ENCODE assay signal across 26 mouse cellular contexts in the genomic region with DNA sequence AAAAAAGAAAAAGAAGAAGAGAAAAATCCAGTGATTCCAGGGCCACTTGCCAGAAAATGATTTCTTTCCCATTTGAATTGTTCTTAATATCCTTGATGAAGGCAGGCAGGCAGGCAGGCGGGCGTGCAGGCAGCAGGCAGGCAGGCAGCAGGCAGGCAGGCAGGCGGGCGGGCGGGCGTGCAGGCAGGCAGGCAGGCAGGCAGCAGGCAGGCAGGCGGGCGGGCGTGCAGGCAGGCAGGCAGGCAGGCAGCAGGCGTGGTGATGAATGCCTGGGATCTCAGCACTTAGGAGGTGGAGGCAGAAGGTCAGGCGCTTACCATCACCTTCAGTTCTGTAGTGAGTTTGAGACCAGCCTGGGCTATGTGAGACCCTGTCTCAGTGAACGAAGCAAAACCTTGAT. TPM values are rescaled to one million over a fixed set of nuclear protein-coding genes. Genes with fewer than 3 reads are reported as not detected.
DNase-seq lines count a peak whose midpoint lies in the region; ATAC-seq and TF ChIP-seq lines count a peak whose summit lies in the region.
"Had no signal": no experiment of that assay in that cellular context is flagged by ENCODE, and none has a peak within 500 bp of the region (broad histone marks: within the 10 kb centered on the region; RNA-seq: fewer than 3 reads in every experiment).

No protein-coding gene starts in this region.

- DNase-seq in forebrain, embryonic 11.5 days (ENCODE audit: low spot score): peak; percentile 62
- DNase-seq in forebrain, postnatal 0 days: no peak
- peak; percentile 32 for DNase-seq in liver
- DNase-seq in liver, postnatal 0 days: no peak
- peak; percentile 52 for DNase-seq in ZHBTc4 (ENCODE audit: low read depth, low spot score)
- DNase-seq in gastrocnemius, adult 8-10 months (ENCODE audit: low spot score in 2 of 2): no peak
- DNase-seq: B cell, adult 2 months; cerebellum, adult 11 months; gastrocnemius, postnatal 25 days; heart, postnatal 4 days; kidney, adult 2 months; kidney, postnatal 25 days; lung, postnatal 14 days; thymus, postnatal 4 days had no signal

- H3K36me3 ChIP-seq in forebrain, embryonic 11.5 days (ENCODE audit: control insufficient read depth, insufficient read depth, low read length): no peaks in the 10 kb centered on the region
- peaks cover 22% of the 10 kb centered on the region; the same call in 1 of the 2 replicates for H3K36me3 ChIP-seq in forebrain, postnatal 0 days (ENCODE audit: insufficient read depth)
- H3K36me3 ChIP-seq in liver, postnatal 0 days (replicated peaks; ENCODE audit: insufficient read depth, low read length): peaks cover 6% of the 10 kb centered on the region
- no peaks in the 10 kb centered on the region for H3K36me3 ChIP-seq in stomach, embryonic 16.5 days (ENCODE audit: control insufficient read depth, insufficient read depth, low read length)
- H3K36me3 ChIP-seq: forebrain, embryonic 10.5 days; heart, embryonic 13.5 days; liver, embryonic 15.5 days had no signal

- H3K4me1 ChIP-seq in forebrain, embryonic 11.5 days (replicated peaks; ENCODE audit: control insufficient read depth, insufficient read depth, low read length): 0 out of 2 replicates have a peak, but pooled peaks cover under 1% of the 10 kb centered on the region
- peaks cover 4% of the 10 kb centered on the region for H3K4me1 ChIP-seq in forebrain, postnatal 0 days (ENCODE audit: insufficient read depth)
- H3K4me1 ChIP-seq in liver, postnatal 0 days (ENCODE audit: insufficient read depth): peaks cover 5% of the 10 kb centered on the region
- peaks cover 5% of the 10 kb centered on the region; the same call in 1 of the 2 replicates for H3K4me1 ChIP-seq in stomach, embryonic 16.5 days (ENCODE audit: control insufficient read depth, insufficient read depth, low read length)

- no peak for TF ChIP-seq EP300 in liver, postnatal 0 days (IDR thresholded peaks at IDR 0.05; ENCODE audit: low read depth)

- ATAC-seq in forebrain, embryonic 11.5 days (replicated peaks; ENCODE audit: low FRiP score): no peak; the same call in 1 of the 2 replicates
- no peak for ATAC-seq in forebrain, postnatal 0 days
- ATAC-seq in liver, postnatal 0 days: no peak
- 0 out of 2 replicates have a peak, but pooled peaks have one; percentile 44 for ATAC-seq in stomach, embryonic 16.5 days (ENCODE audit: insufficient read depth, low FRiP score)
- ATAC-seq: Patski had no signal

- H3K4me2 ChIP-seq in forebrain, embryonic 11.5 days (ENCODE audit: low read depth, low read length, severe bottlenecking): no peak overlapping the region
- no peak overlapping the region for H3K4me2 ChIP-seq in forebrain, postnatal 0 days (ENCODE audit: low read depth)
- H3K4me2 ChIP-seq in liver, postnatal 0 days (ENCODE audit: low read depth, low read length): no peak overlapping the region
- H3K4me2 ChIP-seq in stomach, embryonic 16.5 days (ENCODE audit: low read depth, low read length): no peak overlapping the region
- H3K4me2 ChIP-seq: embryonic facial prominence, embryonic 15.5 days; heart, embryonic 13.5 days; liver, embryonic 15.5 days; neural tube, embryonic 13.5 days had no signal

- H3K4me3 ChIP-seq in forebrain, embryonic 11.5 days (ENCODE audit: low read depth, low read length): no peak overlapping the region
- no peak overlapping the region for H3K4me3 ChIP-seq in forebrain, postnatal 0 days (ENCODE audit: low read depth, low read length)
- no peak overlapping the region for H3K4me3 ChIP-seq in liver, postnatal 0 days (ENCODE audit: low read depth, low read length)
- no peak overlapping the region for H3K4me3 ChIP-seq in stomach, embryonic 16.5 days (replicated peaks; ENCODE audit: low read length)
- H3K4me3 ChIP-seq: embryonic facial prominence, embryonic 15.5 days; forebrain, embryonic 10.5 days; heart, embryonic 13.5 days; liver, embryonic 15.5 days; neural tube, embryonic 13.5 days had no signal

- H3K27me3 ChIP-seq in forebrain, embryonic 11.5 days (ENCODE audit: control insufficient read depth, insufficient read depth, low read length): peaks cover 2% of the 10 kb centered on the region; the same call in 1 of the 2 replicates
- H3K27me3 ChIP-seq in forebrain, postnatal 0 days (ENCODE audit: insufficient read depth, low read length): no peaks in the 10 kb centered on the region
- H3K27me3 ChIP-seq in liver, postnatal 0 days (ENCODE audit: insufficient read depth, low read length): no peaks in the 10 kb centered on the region
- H3K27me3 ChIP-seq in stomach, embryonic 16.5 days (ENCODE audit: control insufficient read depth, insufficient read depth, low read length): no peaks in the 10 kb centered on the region
- H3K27me3 ChIP-seq: embryonic facial prominence, embryonic 15.5 days; heart, embryonic 13.5 days; liver, embryonic 15.5 days; neural tube, embryonic 13.5 days; Patski had no signal

- no peak overlapping the region for H3K9ac ChIP-seq in forebrain, embryonic 11.5 days (ENCODE audit: low read length)
- H3K9ac ChIP-seq in forebrain, postnatal 0 days: no peak overlapping the region
- no peak overlapping the region for H3K9ac ChIP-seq in liver, postnatal 0 days (replicated peaks)
- no peak overlapping the region for H3K9ac ChIP-seq in stomach, embryonic 16.5 days (ENCODE audit: low read length)
- H3K9ac ChIP-seq: embryonic facial prominence, embryonic 15.5 days; heart, embryonic 13.5 days; liver, embryonic 15.5 days; neural tube, embryonic 13.5 days had no signal

- 37% methylated on average over 12 of the region's 12 CpGs for WGBS in forebrain, embryonic 11.5 days
- WGBS in forebrain, postnatal 0 days: 46% methylated on average over 12 of the region's 12 CpGs
- WGBS in liver, postnatal 0 days (ENCODE audit: insufficient replicate concordance): 76% methylated on average over 9 of the region's 12 CpGs
- 44% methylated on average over 12 of the region's 12 CpGs for WGBS in stomach, embryonic 16.5 days

- H3K9me3 ChIP-seq in forebrain, embryonic 11.5 days (ENCODE audit: control insufficient read depth, low read length): no peaks in the 10 kb centered on the region
- H3K9me3 ChIP-seq in forebrain, postnatal 0 days (ENCODE audit: low read length): no peaks in the 10 kb centered on the region
- no peaks in the 10 kb centered on the region for H3K9me3 ChIP-seq in liver, postnatal 0 days (ENCODE audit: low read length)
- no peaks in the 10 kb centered on the region for H3K9me3 ChIP-seq in stomach, embryonic 16.5 days (replicated peaks; ENCODE audit: control insufficient read depth, low read length)
- H3K9me3 ChIP-seq: embryonic facial prominence, embryonic 15.5 days; forebrain, embryonic 10.5 days; heart, embryonic 13.5 days; liver, embryonic 15.5 days; neural tube, embryonic 13.5 days had no signal

- H3K27ac ChIP-seq in forebrain, embryonic 11.5 days (ENCODE audit: low read depth, low read length): no peak overlapping the region
- H3K27ac ChIP-seq in forebrain, postnatal 0 days (ENCODE audit: low read depth, low read length): no peak overlapping the region
- no peak overlapping the region for H3K27ac ChIP-seq in liver, postnatal 0 days (ENCODE audit: low read depth)
- no peak overlapping the region for H3K27ac ChIP-seq in stomach, embryonic 16.5 days (ENCODE audit: low read length)
- H3K27ac ChIP-seq: embryonic facial prominence, embryonic 15.5 days; forebrain, embryonic 10.5 days; heart, embryonic 13.5 days; liver, embryonic 15.5 days; neural tube, embryonic 13.5 days had no signal

- TF ChIP-seq CTCF in forebrain, postnatal 0 days (IDR thresholded peaks at IDR 0.05; ENCODE audit: low read depth): no peak
- TF ChIP-seq CTCF in liver, postnatal 0 days (IDR thresholded peaks at IDR 0.05; ENCODE audit: low read depth): no peak

RNA-seq across cellular contexts. Expression of gene Zfp174, which starts 5.5 kb away (rescaled TPM):
- polyA plus RNA-seq in forebrain, embryonic 11.5 days (2014; fragmentation: Nextera tagmentation; extraction: Ambion mirVana): 1.2 and 1.4 TPM in 2 replicates
- total RNA-seq in forebrain, postnatal 0 days (2014; rRNA removed): 3.9 and 4.4 TPM in 2 replicates
- polyA plus RNA-seq in forebrain, postnatal 0 days (2015; fragmentation: Nextera tagmentation; extraction: Ambion mirVana): 1.2 and 1.9 TPM in 2 replicates
- polyA plus RNA-seq in liver, postnatal 0 days (2015; fragmentation: Nextera tagmentation; extraction: Ambion mirVana): 0.57 and 0.70 TPM in 2 replicates
- polyA plus RNA-seq in stomach, embryonic 16.5 days (2015; fragmentation: Nextera tagmentation; extraction: Ambion mirVana): 1.3 and 1.6 TPM in 2 replicates
- total RNA-seq in gastrocnemius, adult 8-10 months (2022): 1 to 10 TPM; 1.5 to 2.0 (median 1.7) TPM

RNA-seq across cellular contexts. Expression of gene Naa60, which starts 19.6 kb away (rescaled TPM):
- 64.8 and 74.1 TPM in 2 replicates for polyA plus RNA-seq in forebrain, embryonic 11.5 days (2014; fragmentation: Nextera tagmentation; extraction: Ambion mirVana)
- 61.6 and 81.1 TPM in 2 replicates for total RNA-seq in forebrain, postnatal 0 days (2014; rRNA removed)
- polyA plus RNA-seq in forebrain, postnatal 0 days (2015; fragmentation: Nextera tagmentation; extraction: Ambion mirVana): 86.1 and 97.1 TPM in 2 replicates
- polyA plus RNA-seq in liver, postnatal 0 days (2015; fragmentation: Nextera tagmentation; extraction: Ambion mirVana): 33.2 and 33.9 TPM in 2 replicates
- polyA plus RNA-seq in stomach, embryonic 16.5 days (2015; fragmentation: Nextera tagmentation; extraction: Ambion mirVana): 41.8 and 42.3 TPM in 2 replicates
- total RNA-seq in gastrocnemius, adult 8-10 months (2022): 10 to 100 TPM; 35.2 to 54.2 (median 42.0) TPM

RNA-seq across cellular contexts. Expression of gene Olfr15, which starts 21.9 kb away (rescaled TPM):
- 0.21 and 0.33 TPM in 2 replicates for polyA plus RNA-seq in forebrain, embryonic 11.5 days (2014; fragmentation: Nextera tagmentation; extraction: Ambion mirVana)
- total RNA-seq in forebrain, postnatal 0 days (2014; rRNA removed): not detected in 2 replicates
- polyA plus RNA-seq in forebrain, postnatal 0 days (2015; fragmentation: Nextera tagmentation; extraction: Ambion mirVana): not detected in 2 replicates
- not detected in 2 replicates for polyA plus RNA-seq in liver, postnatal 0 days (2015; fragmentation: Nextera tagmentation; extraction: Ambion mirVana)
- polyA plus RNA-seq in stomach, embryonic 16.5 days (2015; fragmentation: Nextera tagmentation; extraction: Ambion mirVana): not detected in 2 replicates
- not detected for total RNA-seq in gastrocnemius, adult 8-10 months (2022)
- total RNA-seq: gastrocnemius, postnatal 25 days; heart, postnatal 4 days; layer of hippocampus, postnatal 25 days; left cerebral cortex, postnatal 36 days; megakaryocyte-erythroid progenitor cell, adult 5-6 weeks had no signal
- polyA plus RNA-seq: forebrain, embryonic 10.5 days; frontal cortex, adult 2 months; heart, embryonic 13.5 days; kidney, adult 2 months; liver, embryonic 15.5 days; neural tube, embryonic 13.5 days; testis, adult 2 months had no signal

RNA-seq across cellular contexts. Expression of gene Zfp597, which starts 31.8 kb away (rescaled TPM):
- 8.0 and 9.0 TPM in 2 replicates for polyA plus RNA-seq in forebrain, embryonic 11.5 days (2014; fragmentation: Nextera tagmentation; extraction: Ambion mirVana)
- total RNA-seq in forebrain, postnatal 0 days (2014; rRNA removed): 38.2 and 54.8 TPM in 2 replicates
- 6.5 and 10.4 TPM in 2 replicates for polyA plus RNA-seq in forebrain, postnatal 0 days (2015; fragmentation: Nextera tagmentation; extraction: Ambion mirVana)
- polyA plus RNA-seq in liver, postnatal 0 days (2015; fragmentation: Nextera tagmentation; extraction: Ambion mirVana): 1.8 and 2.7 TPM in 2 replicates
- 7.2 and 7.5 TPM in 2 replicates for polyA plus RNA-seq in stomach, embryonic 16.5 days (2015; fragmentation: Nextera tagmentation; extraction: Ambion mirVana)
- total RNA-seq in gastrocnemius, adult 8-10 months (2022): 1 to 10 TPM; 6.5 to 9.3 (median 7.1) TPM

RNA-seq across cellular contexts. Expression of gene Gm20695, which starts 31.9 kb away (rescaled TPM):
- polyA plus RNA-seq in forebrain, embryonic 11.5 days (2014; fragmentation: Nextera tagmentation; extraction: Ambion mirVana): 1.7 and 2.0 TPM in 2 replicates
- total RNA-seq in forebrain, postnatal 0 days (2014; rRNA removed): 5.6 and 10.3 TPM in 2 replicates
- polyA plus RNA-seq in forebrain, postnatal 0 days (2015; fragmentation: Nextera tagmentation; extraction: Ambion mirVana): 0.87 and 2.4 TPM in 2 replicates
- polyA plus RNA-seq in liver, postnatal 0 days (2015; fragmentation: Nextera tagmentation; extraction: Ambion mirVana): 3.4 and 3.9 TPM in 2 replicates
- 2.4 and 2.5 TPM in 2 replicates for polyA plus RNA-seq in stomach, embryonic 16.5 days (2015; fragmentation: Nextera tagmentation; extraction: Ambion mirVana)
- total RNA-seq in gastrocnemius, adult 8-10 months (2022): under 1 TPM in 1 of 4 experiments, not detected in 3; 0.65 TPM
- total RNA-seq: gastrocnemius, postnatal 25 days had no signal
- polyA plus RNA-seq: kidney, adult 2 months had no signal

Comparison
In these comparisons a context has a peak if more than half of its experiments do, and no peak if none do; other contexts are left out.
1. DNase-seq: peak in forebrain, embryonic 11.5 days (single experiment), liver (single experiment) and ZHBTc4 (single experiment); none in forebrain, postnatal 0 days (single experiment), liver, postnatal 0 days (single experiment) and gastrocnemius, adult 8-10 months (0 of 2).